In genomic region chr17:84272557-84273261, GRCm38 (mm10) we compare ENCODE assay signal across 8 mouse cellular contexts.
A peak's percentile ranks its signal among the peaks of the same experiment; 100 is the strongest.
DNase-seq lines count a peak whose midpoint lies in the region; ATAC-seq and TF ChIP-seq lines count a peak whose summit lies in the region.

No protein-coding gene starts in this region.

- DNase-seq in kidney, adult 18-20 months, result no peak
- peak; percentile 66 for DNase-seq in MN1 (ENCODE audit: low spot score)
- peak; percentile 56 to 68 for DNase-seq in left cerebral cortex, postnatal 14 days (ENCODE audit: low spot score in 2 of 2)
- DNase-seq in thymus, postnatal 0 days (ENCODE audit: low spot score), result peak; percentile 32
- DNase-seq in cerebellum, adult 2 months, result no peak
- DNase-seq in ovary, postnatal 36 days (ENCODE audit: low spot score), result no peak

- no peak for TF ChIP-seq CTCF in cortical plate, adult 2 months (IDR thresholded peaks at IDR 0.05; ENCODE audit: extremely low read depth, insufficient read depth, low read length)
- no peak for TF ChIP-seq CTCF in cerebellum, adult 2 months (IDR thresholded peaks at IDR 0.05; ENCODE audit: borderline replicate concordance, insufficient read depth, low read depth, low read length)

- H3K4me3 ChIP-seq in kidney, embryonic 16.5 days (ENCODE audit: low read length), result no peak overlapping the region
- no peak overlapping the region for H3K4me3 ChIP-seq in cortical plate, adult 2 months (ENCODE audit: insufficient read depth, low read length)
- H3K4me3 ChIP-seq in cerebellum, adult 2 months (replicated peaks; ENCODE audit: insufficient read depth, low read depth, low read length), result no peak overlapping the region

- no peaks in the 10 kb centered on the region for H3K36me3 ChIP-seq in kidney, embryonic 16.5 days (ENCODE audit: insufficient read depth, low read length)

- no peak for ATAC-seq in kidney, embryonic 16.5 days (ENCODE audit: low FRiP score, low TSS enrichment)

- intact Hi-C loops in left cerebral cortex, postnatal 14 days (cut with DNase I), result no loop called here

- WGBS in kidney, embryonic 16.5 days, result 28% methylated on average over 5 of the region's 5 CpGs
- WGBS in cerebellum, adult 2 months, result 68% methylated on average over 5 of the region's 5 CpGs

- H3K27ac ChIP-seq in kidney, embryonic 16.5 days (ENCODE audit: low read length), result peak overlapping the region; percentile 71
- H3K27ac ChIP-seq in cortical plate, adult 2 months (ENCODE audit: insufficient read depth, low read length), result peak overlapping the region; percentile 35; the same call in 1 of the 2 replicates
- H3K27ac ChIP-seq in cerebellum, adult 2 months (ENCODE audit: insufficient read depth, low read length), result no peak overlapping the region

- TF ChIP-seq POLR2A in cortical plate, adult 2 months (IDR thresholded peaks at IDR 0.05; ENCODE audit: extremely low read depth, insufficient read depth, low read length), result no peak
- no peak for TF ChIP-seq POLR2A in cerebellum, adult 2 months (IDR thresholded peaks at IDR 0.05; ENCODE audit: borderline replicate concordance, insufficient read depth, low read length)

- no peaks in the 10 kb centered on the region for H3K27me3 ChIP-seq in kidney, embryonic 16.5 days (ENCODE audit: insufficient read depth, low read length)
- no peaks in the 10 kb centered on the region for H3K27me3 ChIP-seq in cerebellum, adult 2 months (ENCODE audit: control insufficient read depth, insufficient read depth, low read length)

- no peak overlapping the region for H3K4me2 ChIP-seq in kidney, embryonic 16.5 days (replicated peaks; ENCODE audit: low read depth, low read length)

- peaks cover 43% of the 10 kb centered on the region for H3K4me1 ChIP-seq in kidney, embryonic 16.5 days (ENCODE audit: insufficient read depth, low read length)
- H3K4me1 ChIP-seq in cortical plate, adult 2 months (ENCODE audit: control insufficient read depth, insufficient read depth, low read length), result peaks cover 8% of the 10 kb centered on the region
- H3K4me1 ChIP-seq in cerebellum, adult 2 months (ENCODE audit: control insufficient read depth, insufficient read depth, low read length), result peaks cover 2% of the 10 kb centered on the region; the same call in 1 of the 2 replicates

- H3K9ac ChIP-seq in kidney, embryonic 16.5 days (replicated peaks; ENCODE audit: low read length), result peak overlapping the region; percentile 26; the same call in 1 of the 2 replicates

- H3K9me3 ChIP-seq in kidney, embryonic 16.5 days (ENCODE audit: low read length), result no peaks in the 10 kb centered on the region

Comparison
In these comparisons a context has a peak if more than half of its experiments do, and no peak if none do; other contexts are left out.
1. DNase-seq: peak in MN1 (single experiment), left cerebral cortex, postnatal 14 days (2 of 2) and thymus, postnatal 0 days (single experiment); none in kidney, adult 18-20 months (single experiment), cerebellum, adult 2 months (0 of 2) and ovary, postnatal 36 days (single experiment).